Mouse (Mus musculus): ENCODE data around the gene Ucn. TPM values are rescaled to one million over a fixed set of nuclear protein-coding genes. Genes with fewer than 3 reads are reported as not detected.

Ucn gene
- not detected in 2 replicates for polyA plus RNA-seq (2012; rRNA removed)

GRCm38 (mm10) chr5:31138241-31138967 is at the start of gene Ucn:
Gene Ucn (minus strand): TSS chr5:31138829.

GRCm38 (mm10) chr5:31179766-31180630 is 41.4 kb upstream of the Ucn start, which contains the start of the genes Gm29609 and Gtf3c2:
Gene Gm29609 (minus strand): TSS chr5:31179911.
Gene Gtf3c2 (minus strand): TSS chr5:31180144.

GRCm38 (mm10) chr5:31154152-31154553 is 15.5 kb upstream of the Ucn start, which contains the start of gene Mpv17:
Gene Mpv17 (minus strand): TSS chr5:31154251.

GRCm38 (mm10) chr5:31116354-31116753 is 22.3 kb downstream of the Ucn start, which contains the start of gene Trim54:
Gene Trim54 (plus strand): TSS chr5:31116712.

GRCm38 (mm10) chr5:31108000-31108490 is 30.6 kb downstream of the Ucn start, which contains the start of gene Slc30a3:
Gene Slc30a3 (minus strand): TSS chr5:31108237.

GRCm38 (mm10) chr5:31105814-31106335 is 32.8 kb downstream of the Ucn start, which contains the start of gene Dnajc5g:
Gene Dnajc5g (plus strand): TSS chr5:31106285.

Other genes starting within 250 kb of the Ucn start
- 218 and 282 TPM in 2 replicates for gene Ost4, start 231.0 kb downstream of the Ucn start, polyA plus RNA-seq (2012; rRNA removed)
- gene Emilin1, start 225.4 kb downstream of the Ucn start, polyA plus RNA-seq (2012; rRNA removed) = 34.1 and 81.9 TPM in 2 replicates
- 13.1 and 16.0 TPM in 2 replicates for gene Khk, start 217.4 kb downstream of the Ucn start, polyA plus RNA-seq (2012; rRNA removed)
- 5.7 and 7.5 TPM in 2 replicates for gene Cgref1, start 193.2 kb downstream of the Ucn start, polyA plus RNA-seq (2012; rRNA removed)
- 176 and 202 TPM in 2 replicates for gene Preb, start 178.5 kb downstream of the Ucn start, polyA plus RNA-seq (2012; rRNA removed)
- gene Tcf23, start 170.2 kb downstream of the Ucn start, polyA plus RNA-seq (2012; rRNA removed) = not detected in 2 replicates
- 88.7 and 89.8 TPM in 2 replicates for gene Atraid, start 90.5 kb downstream of the Ucn start, polyA plus RNA-seq (2012; rRNA removed)
- 10.2 and 16.3 TPM in 2 replicates for gene Slc5a6, start 89.9 kb downstream of the Ucn start, polyA plus RNA-seq (2012; rRNA removed)
- gene Cad, start 84.0 kb downstream of the Ucn start, polyA plus RNA-seq (2012; rRNA removed) = 41.0 and 59.8 TPM in 2 replicates
- gene Dnajc5g, start 32.5 kb downstream of the Ucn start, polyA plus RNA-seq (2012; rRNA removed) = not detected in 2 replicates
- 8.6 and 9.1 TPM in 2 replicates for gene Slc30a3, start 30.6 kb downstream of the Ucn start, polyA plus RNA-seq (2012; rRNA removed)
- gene Trim54, start 22.1 kb downstream of the Ucn start, polyA plus RNA-seq (2012; rRNA removed) = 0.29 and 1.1 TPM in 2 replicates
- gene Mpv17, start 15.4 kb upstream of the Ucn start, polyA plus RNA-seq (2012; rRNA removed) = 43.5 and 63.4 TPM in 2 replicates
- gene Gm29609, start 41.1 kb upstream of the Ucn start, polyA plus RNA-seq (2012; rRNA removed) = 4.0 and 4.7 TPM in 2 replicates
- gene Gtf3c2, start 41.3 kb upstream of the Ucn start, polyA plus RNA-seq (2012; rRNA removed) = 128 and 129 TPM in 2 replicates
- 94.2 and 95.9 TPM in 2 replicates for gene Snx17, start 54.4 kb upstream of the Ucn start, polyA plus RNA-seq (2012; rRNA removed)
- gene Eif2b4, start 54.6 kb upstream of the Ucn start, polyA plus RNA-seq (2012; rRNA removed) = 54.2 and 97.9 TPM in 2 replicates
- gene Zfp513, start 63.5 kb upstream of the Ucn start, polyA plus RNA-seq (2012; rRNA removed) = 51.5 and 95.5 TPM in 2 replicates
- gene Ppm1g, start 81.9 kb upstream of the Ucn start, polyA plus RNA-seq (2012; rRNA removed) = 178 and 232 TPM in 2 replicates
- 85.6 and 128 TPM in 2 replicates for gene Nrbp1, start 102.0 kb upstream of the Ucn start, polyA plus RNA-seq (2012; rRNA removed)
- 0.18 TPM in 1 of 2 replicates, not detected in the other for gene Gm9970, start 102.4 kb upstream of the Ucn start, polyA plus RNA-seq (2012; rRNA removed)
- 9.1 and 12.3 TPM in 2 replicates for gene Krtcap3, start 112.9 kb upstream of the Ucn start, polyA plus RNA-seq (2012; rRNA removed)
- gene Ift172, start 152.3 kb upstream of the Ucn start, polyA plus RNA-seq (2012; rRNA removed) = 44.3 and 45.6 TPM in 2 replicates
- 57.8 and 94.3 TPM in 2 replicates for gene Fndc4, start 157.3 kb upstream of the Ucn start, polyA plus RNA-seq (2012; rRNA removed)
- gene Gckr, start 158.6 kb upstream of the Ucn start, polyA plus RNA-seq (2012; rRNA removed) = 0.63 and 1.5 TPM in 2 replicates